Mouse (Mus musculus): ENCODE data around the gene Dnajb11. TPM values are rescaled to one million over a fixed set of nuclear protein-coding genes. Genes with fewer than 3 reads are reported as not detected.

Dnajb11 gene
- 121 TPM for polyA plus RNA-seq (2017; shearing (Covaris generic))

DNA sequence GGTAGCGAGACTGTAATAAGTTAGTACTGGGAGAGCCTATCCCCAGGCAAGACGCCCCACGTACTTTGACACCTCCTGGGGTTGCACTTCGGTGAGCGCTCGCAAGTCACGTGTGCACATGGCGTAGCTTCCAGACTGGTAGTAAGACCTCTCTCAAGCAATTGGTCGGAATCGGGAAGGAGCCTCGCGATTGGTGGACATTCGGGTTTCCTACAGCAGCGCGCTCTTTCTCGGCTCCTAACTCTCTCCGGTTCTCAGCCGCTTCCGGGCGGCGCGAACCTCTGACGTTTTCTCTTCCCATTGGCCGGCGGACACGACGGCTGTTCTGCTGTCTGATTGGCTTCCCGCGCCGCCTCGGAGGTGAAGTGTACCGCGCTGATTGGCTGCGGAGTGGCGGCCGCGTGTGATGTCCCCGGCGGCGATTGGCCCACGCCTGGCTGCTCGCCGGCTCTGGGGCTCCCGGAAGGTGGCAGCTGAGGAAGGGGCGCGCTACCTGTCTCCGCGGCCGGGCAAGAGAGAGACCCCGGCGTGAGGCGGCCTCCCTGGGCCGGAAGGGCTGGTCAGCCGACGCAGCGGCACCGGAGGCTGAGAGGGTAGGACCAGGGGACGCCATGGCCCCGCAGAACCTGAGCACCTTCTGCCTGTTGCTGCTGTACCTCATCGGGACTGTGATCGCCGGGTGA lies at the start of gene Dnajb11, which contains the start of gene Tbccd1:
Gene Dnajb11 (plus strand): TSS at position 415 of the 683 bp plus-strand sequence.
Gene Tbccd1 (minus strand): TSS at position 239 of the 683 bp plus-strand sequence.

DNA sequence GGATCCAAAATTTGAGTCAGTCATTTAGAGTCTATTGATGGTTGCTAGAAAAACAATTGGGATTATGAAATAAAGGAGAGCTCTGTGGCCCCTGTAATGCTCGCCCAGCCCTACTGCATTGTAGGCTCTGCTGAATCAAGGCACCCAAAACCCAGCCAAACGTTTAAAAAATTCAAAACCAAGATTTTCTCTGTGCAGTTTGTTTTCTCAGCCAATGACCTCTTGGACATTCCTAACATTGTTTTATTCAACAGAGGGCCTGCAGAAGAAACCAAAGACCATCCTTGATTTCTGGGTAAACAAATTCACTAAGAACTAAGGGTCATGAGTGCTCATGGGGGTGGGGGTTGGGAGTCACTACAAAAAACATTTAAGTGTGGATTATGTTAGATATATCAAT lies 46.2 kb upstream of the Dnajb11 start, which contains the start of gene Crygs:
Gene Crygs (minus strand): TSS at position 101 of the 400 bp plus-strand sequence.

GRCm38 (mm10) chr16:22890683-22891510 lies 33.3 kb downstream of the Dnajb11 start, which contains the start of gene Ahsg:
Ahsg (plus strand) TSS chr16:22891277.

GRCm38 (mm10) chr16:22918034-22918433 lies 60.4 kb downstream of the Dnajb11 start, which contains the start of gene Fetub:
Fetub (plus strand) TSS chr16:22918334.

Other genes with a start within 250 kb of the Dnajb11 start
- 2.5 TPM for gene Dgkg, start 200.6 kb upstream of the Dnajb11 start, polyA plus RNA-seq (2017; shearing (Covaris generic))
- not detected for gene Crygs, start 46.3 kb upstream of the Dnajb11 start, polyA plus RNA-seq (2017; shearing (Covaris generic))
- gene Tbccd1, start 176 bp upstream of the Dnajb11 start, polyA plus RNA-seq (2017; shearing (Covaris generic)): 23.1 TPM
- not detected for gene Ahsg, start 33.4 kb downstream of the Dnajb11 start, polyA plus RNA-seq (2017; shearing (Covaris generic))
- gene Fetub, start 60.5 kb downstream of the Dnajb11 start, polyA plus RNA-seq (2017; shearing (Covaris generic)): not detected
- gene Hrg, start 93.2 kb downstream of the Dnajb11 start, polyA plus RNA-seq (2017; shearing (Covaris generic)): not detected
- gene Kng2, start 171.6 kb downstream of the Dnajb11 start, polyA plus RNA-seq (2017; shearing (Covaris generic)): not detected
- gene Kng1, start 200.0 kb downstream of the Dnajb11 start, polyA plus RNA-seq (2017; shearing (Covaris generic)): not detected
- 290 TPM for gene Eif4a2, start 249.6 kb downstream of the Dnajb11 start, polyA plus RNA-seq (2017; shearing (Covaris generic))